Mouse (Mus musculus): ENCODE measurements around the gene Il5.
A peak's percentile ranks its signal among the peaks of the same experiment; 100 is the strongest.
"Not testable (repeated sequence)": the region's sequence is repeated elsewhere in the genome, so short reads cannot be mapped to it uniquely, and the experiment has no call there.

The Il5 gene

GRCm38 (mm10) chr11:53745260-53745659, 24.7 kb downstream of the Il5 start:
- DNase-seq (ENCODE audit: low spot score): no peak

GRCm38 (mm10) chr11:53747985-53748384, 27.4 kb downstream of the Il5 start:
- DNase-seq (ENCODE audit: low spot score): no peak

- DNase-seq (ENCODE audit: low spot score): no peak
Measured at GRCm38 (mm10) chr11:53748614-53749013, 28.0 kb downstream of the Il5 start.

- no peak for DNase-seq (ENCODE audit: low spot score)
Measured at GRCm38 (mm10) chr11:53749306-53749705, 28.7 kb downstream of the Il5 start.

- DNase-seq (ENCODE audit: low spot score): no peak
Measured at GRCm38 (mm10) chr11:53749716-53750352, 29.2 kb downstream of the Il5 start.

GRCm38 (mm10) chr11:53755011-53755595, 34.5 kb downstream of the Il5 start:
- DNase-seq (ENCODE audit: low spot score): no peak

GRCm38 (mm10) chr11:53757612-53758011, 37.0 kb downstream of the Il5 start:
- no peak for DNase-seq (ENCODE audit: low spot score)

GRCm38 (mm10) chr11:53758033-53758432, 37.4 kb downstream of the Il5 start:
- not testable (repeated sequence) for DNase-seq (ENCODE audit: low spot score)

- no peak for DNase-seq (ENCODE audit: low spot score)
Measured at GRCm38 (mm10) chr11:53758791-53759351, 38.3 kb downstream of the Il5 start.

- DNase-seq (ENCODE audit: low spot score): no peak
Measured at GRCm38 (mm10) chr11:53759545-53760406, 39.2 kb downstream of the Il5 start.

- no peak for DNase-seq (ENCODE audit: low spot score)
Measured at GRCm38 (mm10) chr11:53761284-53761683, 40.7 kb downstream of the Il5 start.

GRCm38 (mm10) chr11:53761822-53762221, 41.2 kb downstream of the Il5 start:
- DNase-seq (ENCODE audit: low spot score): no peak

GRCm38 (mm10) chr11:53762426-53762825, 41.8 kb downstream of the Il5 start:
- DNase-seq (ENCODE audit: low spot score): no peak

- DNase-seq (ENCODE audit: low spot score): peak; percentile 54
Measured at GRCm38 (mm10) chr11:53762827-53763495, 42.4 kb downstream of the Il5 start.

- DNase-seq (ENCODE audit: low spot score): peak; percentile 60
Measured at GRCm38 (mm10) chr11:53763496-53764140, 43.0 kb downstream of the Il5 start.

GRCm38 (mm10) chr11:53764581-53764980, 44.0 kb downstream of the Il5 start:
- DNase-seq (ENCODE audit: low spot score): no peak

- no peak for DNase-seq (ENCODE audit: low spot score)
Measured at GRCm38 (mm10) chr11:53768422-53769184, 48.0 kb downstream of the Il5 start.

- DNase-seq (ENCODE audit: low spot score): no peak
Measured at GRCm38 (mm10) chr11:53769185-53769576, 48.6 kb downstream of the Il5 start.

GRCm38 (mm10) chr11:53769760-53770124, 49.1 kb downstream of the Il5 start, which contains the start of gene Irf1:
Gene Irf1 (plus strand): TSS chr11:53770014.
- peak; percentile 75 for DNase-seq (ENCODE audit: low spot score)

- no peak for DNase-seq (ENCODE audit: low spot score)
Measured at GRCm38 (mm10) chr11:53770125-53770791, 49.7 kb downstream of the Il5 start.

Measured in urinary bladder, postnatal 10 days (tissue).